Mouse (Mus musculus): ENCODE results near the gene Cbx7. TPM values are rescaled to one million over a fixed set of nuclear protein-coding genes. Genes with fewer than 3 reads are reported as not detected.

The Cbx7 gene
- total and polyA plus RNA-seq, 3 experiments = 8.1 to 12.4 (median 12.1) TPM

- no peak overlapping the region for H3K4me3 ChIP-seq (replicated peaks in 1 of 3; ENCODE audit: low read depth in 2 of 3, low read length in 2 of 3, poor library complexity in 1 of 3)
- H3K27ac ChIP-seq (ENCODE audit: insufficient read depth, low read depth) = no peak overlapping the region
- H3K4me1 ChIP-seq (ENCODE audit: control insufficient read depth in 1 of 2, insufficient read depth in 2 of 2) = peaks cover 3 to 15% of the 10 kb centered on the region in 2 experiments; a peak in 2 of 4 replicates
- DNase-seq (ENCODE audit: extremely low read depth) = no peak
- no peaks in the 10 kb centered on the region for H3K79me2 ChIP-seq (replicated peaks; ENCODE audit: control insufficient read depth, extremely low read depth, insufficient read depth, poor library complexity, severe bottlenecking)
- in situ Hi-C loops (cut with MboI; ENCODE audit: low pct_ligation_motif_present, low pct_unique_long_range_greater_than_20kb, low sequenced_read_pairs) = loop anchor here (5.0 kb wide), 1 partner anchor 127 kb away; no protein-coding TSS in a partner anchor
- peaks cover 5% of the 10 kb centered on the region for H3K9me3 ChIP-seq (replicated peaks; ENCODE audit: low read length)
- H3K4me2 ChIP-seq (ENCODE audit: insufficient read depth, low read depth, poor library complexity, severe bottlenecking) = no peak overlapping the region
- H3K9ac ChIP-seq (ENCODE audit: insufficient read depth, low read depth) = no peak overlapping the region
- no peak for TF ChIP-seq PAX5 (IDR thresholded peaks at IDR 0.05; ENCODE audit: low read length)
- no peak for TF ChIP-seq EP300 (IDR thresholded peaks at IDR 0.05; ENCODE audit: low read length)
- no peak for TF ChIP-seq MYC (IDR thresholded peaks at IDR 0.05; ENCODE audit: low read depth, low read length)
- TF ChIP-seq CTCF (conservative IDR thresholded peaks at IDR 0.05 in 1 of 2, IDR thresholded peaks at IDR 0.05 in 1 of 2; ENCODE audit: low read depth in 2 of 2, low read length in 2 of 2) = peak in 1 of 2 experiments; percentile 77; a peak in 2 of 4 replicates
- TF ChIP-seq NRF1 (IDR thresholded peaks at IDR 0.05; ENCODE audit: low read depth, low read length) = no peak
- no peak for TF ChIP-seq TBP (conservative IDR thresholded peaks at IDR 0.05; ENCODE audit: low read depth, low read length)
- TF ChIP-seq MEF2A (IDR thresholded peaks at IDR 0.05; ENCODE audit: borderline replicate concordance, low read depth, low read length) = no peak
- TF ChIP-seq RAD21 (IDR thresholded peaks at IDR 0.05; ENCODE audit: low read depth, low read length) = peak; percentile 71
- TF ChIP-seq NELFE (IDR thresholded peaks at IDR 0.05; ENCODE audit: low read depth, low read length) = no peak
- TF ChIP-seq KAT2A (IDR thresholded peaks at IDR 0.05; ENCODE audit: insufficient replicate concordance, low read length) = no peak
- TF ChIP-seq TCF12 (IDR thresholded peaks at IDR 0.05; ENCODE audit: low read depth, low read length) = no peak
- TF ChIP-seq MAZ (IDR thresholded peaks at IDR 0.05; ENCODE audit: low read depth, low read length) = no peak
- no peak for TF ChIP-seq IRF4 (IDR thresholded peaks at IDR 0.05; ENCODE audit: low read depth, low read length)
- no peak for TF ChIP-seq USF1 (IDR thresholded peaks at IDR 0.05; ENCODE audit: low read depth, low read length)
- no peak for TF ChIP-seq JUND (conservative IDR thresholded peaks at IDR 0.05; ENCODE audit: low read depth, low read length)
- TF ChIP-seq ZMIZ1 (IDR thresholded peaks at IDR 0.05; ENCODE audit: low read depth, low read length) = no peak
- 0 out of 2 replicates have a peak, but pooled peaks have one; percentile 7 for TF ChIP-seq BHLHE40 (IDR thresholded peaks at IDR 0.05; ENCODE audit: low read depth, low read length)
- no peak for TF ChIP-seq CHD1 (IDR thresholded peaks at IDR 0.05; ENCODE audit: low read depth, low read length)
- peak; percentile 84 for TF ChIP-seq SMC3 (IDR thresholded peaks at IDR 0.05; ENCODE audit: low read depth, low read length)
- no peak for TF ChIP-seq JUN (IDR thresholded peaks at IDR 0.05; ENCODE audit: insufficient read depth, low read depth, low read length)
- TF ChIP-seq USF2 (conservative IDR thresholded peaks at IDR 0.05; ENCODE audit: low read depth, low read length) = no peak
- no peak for TF ChIP-seq MXI1 (IDR thresholded peaks at IDR 0.05; ENCODE audit: low read depth, low read length)
- TF ChIP-seq RCOR1 (conservative IDR thresholded peaks at IDR 0.05; ENCODE audit: low read depth, low read length) = no peak
- TF ChIP-seq CHD2 (IDR thresholded peaks at IDR 0.05; ENCODE audit: low read length) = no peak
- no peak for TF ChIP-seq ZNF384 (IDR thresholded peaks at IDR 0.05; ENCODE audit: low read depth, low read length)
- no peak for TF ChIP-seq ZC3H11A (IDR thresholded peaks at IDR 0.05; ENCODE audit: low read depth, low read length)
- TF ChIP-seq ZKSCAN1 (IDR thresholded peaks at IDR 0.05; ENCODE audit: borderline replicate concordance, low read depth, low read length) = no peak
- no peak for TF ChIP-seq MAX (IDR thresholded peaks at IDR 0.05; ENCODE audit: low read length)
- H3K27me3 ChIP-seq (replicated peaks) = peaks cover 17% of the 10 kb centered on the region
- no peaks in the 10 kb centered on the region for H3K36me3 ChIP-seq (replicated peaks in 1 of 2; ENCODE audit: control insufficient read depth in 1 of 2, insufficient read depth in 1 of 2, low read length in 1 of 2)
- dilution Hi-C loops (cut with MboI; ENCODE audit: extremely low pct_ligation_motif_present, extremely low pct_unique_long_range_greater_than_20kb, low sequenced_read_pairs) = no loop called here
Measured at GRCm38 (mm10) chr15:79950250-79951025, 20.5 kb downstream of the Cbx7 start.
